Mouse (Mus musculus) E14TG2a.4 (cell line): ENCODE data around the gene Pole.

ENCODE experiments used
- CTCF ChIP-seq: conservative IDR thresholded peaks from 2 replicates; pipeline ENCODE4 v1.5.1; 2014; ENCODE audit warnings: low read length
- NANOG ChIP-seq: IDR thresholded peaks from 2 replicates; pipeline ENCODE4 v1.6.1; 2014; ENCODE audit warnings: borderline replicate concordance, low read length, mixed read lengths
- POU5F1 ChIP-seq: IDR thresholded peaks from 2 replicates; pipeline ENCODE4 v1.6.1; 2014; ENCODE audit warnings: low read length, borderline replicate concordance

GRCm38 (mm10) chr5:110363179-110363821 is 77.2 kb downstream of the Pole start:
- TF ChIP-seq CTCF (no peak), NANOG (no peak), POU5F1 (no peak)
